Mouse (Mus musculus) right cerebral cortex, adult 18-20 months (tissue): ENCODE results near the gene Gpr171.
"Not testable (repeated sequence)": the region's sequence is repeated elsewhere in the genome, so short reads cannot be mapped to it uniquely, and the experiment has no call there.

Experiments used
- DNase-seq: peaks from one replicate; pipeline ENCODE4 v3.0.0; 2022; ENCODE audit warnings: mixed read lengths

The Gpr171 gene

GRCm38 (mm10) chr3:59113291-59113690 is 11.7 kb upstream of the Gpr171 start:
- not testable (repeated sequence) for DNase-seq

GRCm38 (mm10) chr3:59111944-59112343 is 10.3 kb upstream of the Gpr171 start:
- no peak for DNase-seq

GRCm38 (mm10) chr3:59109834-59110233 is 8.2 kb upstream of the Gpr171 start:
- DNase-seq = not testable (repeated sequence)

GRCm38 (mm10) chr3:59107439-59107838 is 5.8 kb upstream of the Gpr171 start:
- no peak for DNase-seq

GRCm38 (mm10) chr3:59104462-59104861 is 2.8 kb upstream of the Gpr171 start:
- DNase-seq = no peak

- DNase-seq = no peak
Observed at GRCm38 (mm10) chr3:59102146-59102545, 525 bp upstream of the Gpr171 start.

- no peak for DNase-seq
Observed at GRCm38 (mm10) chr3:59098540-59098939, 3.1 kb downstream of the Gpr171 start.

- no peak for DNase-seq
Observed at GRCm38 (mm10) chr3:59097421-59097820, 4.2 kb downstream of the Gpr171 start.

GRCm38 (mm10) chr3:59092702-59093101 is 8.9 kb downstream of the Gpr171 start:
- no peak for DNase-seq

GRCm38 (mm10) chr3:59080919-59081318 is 20.7 kb downstream of the Gpr171 start:
- DNase-seq = no peak

GRCm38 (mm10) chr3:59080293-59080916 is 21.2 kb downstream of the Gpr171 start:
- no peak for DNase-seq

GRCm38 (mm10) chr3:59079327-59079726 is 22.3 kb downstream of the Gpr171 start:
- peak; percentile 39 for DNase-seq

- no peak for DNase-seq
Observed at GRCm38 (mm10) chr3:59078585-59078984, 23.0 kb downstream of the Gpr171 start.

- DNase-seq = no peak
Observed at GRCm38 (mm10) chr3:59077278-59077677, 24.3 kb downstream of the Gpr171 start.

GRCm38 (mm10) chr3:59069071-59069470 is 32.5 kb downstream of the Gpr171 start:
- not testable (repeated sequence) for DNase-seq

GRCm38 (mm10) chr3:59066558-59067294 is 34.9 kb downstream of the Gpr171 start:
- DNase-seq = peak; percentile 12

- peak; percentile 17 for DNase-seq
Observed at GRCm38 (mm10) chr3:59065937-59066336, 35.7 kb downstream of the Gpr171 start.

- no peak for DNase-seq
Observed at GRCm38 (mm10) chr3:59063431-59063830, 38.2 kb downstream of the Gpr171 start.

- no peak for DNase-seq
Observed at GRCm38 (mm10) chr3:59062141-59062540, 39.5 kb downstream of the Gpr171 start.

GRCm38 (mm10) chr3:59060131-59060530 is 41.5 kb downstream of the Gpr171 start:
- DNase-seq = no peak

- peak; percentile 81 for DNase-seq
Observed at GRCm38 (mm10) chr3:59059022-59059541, 42.5 kb downstream of the Gpr171 start.

- DNase-seq = no peak
Observed at GRCm38 (mm10) chr3:59054834-59055535, 46.6 kb downstream of the Gpr171 start.
